Mouse (Mus musculus) midbrain, embryonic 15.5 days (tissue): ENCODE data around the gene Lrch1. TPM values are rescaled to one million over a fixed set of nuclear protein-coding genes. Genes with fewer than 3 reads are reported as not detected.

Experiments
- ATAC-seq: fragments of 200-750 bp; cut with Nextera tagmentation; replicated peaks from 2 replicates; pipeline ENCODE4 v1.8.0; 2017; ENCODE audit warnings: moderate TSS enrichment
- H3K27ac ChIP-seq: fragments of 300-500 bp; sonication (generic); 2 replicates; pipeline ENCODE4 v1.5.1; 2015; ENCODE audit warnings: mild to moderate bottlenecking, inconsistent platforms
- H3K27me3 ChIP-seq: fragments of 300-500 bp; sonication (generic); replicated peaks from 2 replicates; pipeline ENCODE4 v1.6.1; 2015; ENCODE audit warnings: inconsistent platforms
- H3K36me3 ChIP-seq: fragments of 300-500 bp; sonication (generic); replicated peaks from 2 replicates; pipeline ENCODE4 v1.6.1; 2015; ENCODE audit warnings: inconsistent platforms
- H3K4me1 ChIP-seq: fragments of 300-500 bp; sonication (generic); 2 replicates; pipeline ENCODE4 v1.6.1; 2015; ENCODE audit warnings: inconsistent platforms
- H3K4me2 ChIP-seq: fragments of 300-500 bp; sonication (generic); 2 replicates; pipeline ENCODE4 v1.6.1; 2015; ENCODE audit warnings: inconsistent platforms, mild to moderate bottlenecking, moderate library complexity
- H3K4me3 ChIP-seq: fragments of 300-500 bp; sonication (generic); 2 replicates; pipeline ENCODE4 v1.5.1; 2015; ENCODE audit warnings: mild to moderate bottlenecking, inconsistent platforms
- H3K9ac ChIP-seq: fragments of 300-500 bp; sonication (generic); 2 replicates; pipeline ENCODE4 v1.6.1; 2015; ENCODE audit warnings: mild to moderate bottlenecking, inconsistent platforms
- H3K9me3 ChIP-seq: fragments of 300-500 bp; sonication (generic); 2 replicates; pipeline ENCODE4 v1.6.1; 2016; ENCODE audit warnings: inconsistent platforms
- WGBS: fragments of 180-500 bp; shearing (Covaris S2); methylation state at CpG from one replicate; pipeline ENCODE4 v1.1.7; 2015; ENCODE audit warnings: mixed read lengths; 5-methylcytosine and 5-hydroxymethylcytosine counted together
- polyA plus RNA-seq: library from polyadenylated mRNA; unstranded; fragments of >200 nt; fragmentation: Nextera tagmentation; extraction: Ambion mirVana; gene quantifications from 2 replicates; pipeline ENCODE4 v1.2.1, GENCODE M21; 2015

Lrch1 gene
- polyA plus RNA-seq, 1 experiment from 2014 or later: 25.4 TPM

- Histone ChIP-seq H3K27me3 (no peaks in the 10 kb centered on the region), H3K4me3 (no peak overlapping the region)
- ATAC-seq: no peak
Observed at GRCm38 (mm10) chr14:74871220-74871619, 76.5 kb downstream of the Lrch1 start.

DNA sequence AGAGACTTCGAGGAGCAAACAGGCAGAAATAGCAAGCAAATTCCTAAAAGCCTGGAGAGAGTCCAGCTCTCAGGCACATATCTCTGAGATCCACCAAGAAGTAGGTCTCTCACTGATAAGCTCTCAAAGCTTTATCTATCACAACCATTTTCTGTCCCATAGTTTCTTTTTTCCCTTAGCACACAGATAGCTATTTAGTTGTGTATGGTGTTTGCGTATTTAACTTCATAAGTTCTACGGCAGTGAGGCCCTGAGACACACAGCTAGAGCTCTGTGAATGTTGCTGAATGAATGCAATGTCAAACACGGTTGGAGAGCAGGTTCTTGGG is 78.8 kb downstream of the Lrch1 start:
- no peak overlapping the region for H3K4me2 ChIP-seq
- H3K36me3 ChIP-seq: no peaks in the 10 kb centered on the region
- H3K4me3 ChIP-seq: no peak overlapping the region
- ATAC-seq: no peak
- no peak overlapping the region for H3K9ac ChIP-seq
- no peaks in the 10 kb centered on the region for H3K27me3 ChIP-seq
- WGBS: 88% methylated on average over 4 of the region's 4 CpGs
- H3K27ac ChIP-seq: no peak overlapping the region
- no peaks in the 10 kb centered on the region for H3K9me3 ChIP-seq
- H3K4me1 ChIP-seq: peaks cover 15% of the 10 kb centered on the region

More at GRCm38 (mm10) chr14:74871220-74871619, 76.5 kb downstream of the Lrch1 start:
- Histone ChIP-seq H3K9ac (no peak overlapping the region), H3K9me3 (no peaks in the 10 kb centered on the region), H3K27ac (no peak overlapping the region), H3K4me1 (peaks cover 15% of the 10 kb centered on the region), H3K4me2 (no peak overlapping the region), H3K36me3 (no peaks in the 10 kb centered on the region)
- 63% methylated on average over 4 of the region's 4 CpGs for WGBS

- no peak overlapping the region for H3K9ac ChIP-seq
- WGBS: 86% methylated on average over 2 of the region's 2 CpGs
- H3K4me2 ChIP-seq: no peak overlapping the region
- H3K4me3 ChIP-seq: no peak overlapping the region
- H3K36me3 ChIP-seq: no peaks in the 10 kb centered on the region
- H3K27me3 ChIP-seq: no peaks in the 10 kb centered on the region
- peaks cover 15% of the 10 kb centered on the region for H3K4me1 ChIP-seq
- H3K27ac ChIP-seq: no peak overlapping the region
- H3K9me3 ChIP-seq: no peaks in the 10 kb centered on the region
- ATAC-seq: no peak
Observed at GRCm38 (mm10) chr14:74868188-74868901, 79.3 kb downstream of the Lrch1 start.

DNA sequence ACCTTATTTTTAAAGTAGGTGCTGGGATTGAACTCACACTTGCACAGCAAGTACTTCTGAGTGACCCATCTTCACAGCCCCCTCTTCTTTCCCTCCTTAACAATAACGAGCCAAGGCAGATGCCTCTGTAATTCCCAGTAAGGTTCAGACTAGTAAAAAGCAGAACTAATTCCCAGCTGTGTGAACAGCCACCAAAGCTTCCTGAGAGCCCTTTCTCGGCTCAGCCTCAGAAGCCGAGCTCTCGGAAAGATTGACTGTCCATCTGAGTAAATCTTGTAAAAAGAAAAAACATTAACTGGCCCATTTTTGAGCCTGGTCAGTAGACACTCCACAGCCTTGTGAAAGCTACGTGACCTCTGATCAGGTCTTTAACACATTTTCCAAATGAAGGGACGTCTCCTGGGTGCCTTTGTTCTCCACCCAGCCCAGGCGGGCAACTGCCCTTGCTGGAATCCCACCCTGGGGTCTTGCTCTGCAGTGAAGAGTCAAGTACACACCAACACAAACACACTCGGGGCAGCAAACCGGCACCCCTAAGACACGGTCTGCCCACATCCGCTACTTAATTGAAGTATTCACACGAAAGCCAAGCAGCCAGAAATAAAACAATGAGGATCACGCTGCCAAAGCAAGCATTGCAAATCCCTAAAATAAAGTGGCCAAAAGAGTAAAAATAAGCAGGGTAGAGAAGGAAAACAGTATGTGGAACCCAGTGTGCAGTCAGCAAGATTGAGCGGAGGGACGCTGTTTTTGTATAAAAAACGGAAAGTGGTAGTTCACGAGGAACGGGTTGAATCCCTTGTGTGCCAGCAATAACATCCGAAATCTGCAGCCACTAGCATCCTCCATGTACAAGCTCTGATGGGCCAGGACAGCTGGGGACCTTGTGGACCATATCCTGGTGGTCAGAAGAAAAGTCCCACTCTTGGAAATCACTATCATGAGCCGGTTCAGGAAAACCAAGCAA is 80.3 kb downstream of the Lrch1 start:
- H3K9ac ChIP-seq: no peak overlapping the region
- H3K27ac ChIP-seq: 0 out of 2 replicates have a peak overlapping the region, but pooled peaks have one; percentile 32
- 0 out of 2 replicates have a peak overlapping the region, but pooled peaks have one; percentile 4 for H3K4me3 ChIP-seq
- peak overlapping the region; percentile 29 for H3K4me2 ChIP-seq
- no peaks in the 10 kb centered on the region for H3K36me3 ChIP-seq
- peaks cover 17% of the 10 kb centered on the region for H3K4me1 ChIP-seq
- no peak for ATAC-seq
- no peaks in the 10 kb centered on the region for H3K27me3 ChIP-seq
- no peaks in the 10 kb centered on the region for H3K9me3 ChIP-seq
- WGBS: 22% methylated on average over 20 of the region's 20 CpGs

- no peak overlapping the region for H3K4me3 ChIP-seq
- H3K9me3 ChIP-seq: no peaks in the 10 kb centered on the region
- H3K9ac ChIP-seq: no peak overlapping the region
- no peak overlapping the region for H3K4me2 ChIP-seq
- 71% methylated on average over 3 of the region's 3 CpGs for WGBS
- no peaks in the 10 kb centered on the region for H3K27me3 ChIP-seq
- no peak for ATAC-seq
- peaks cover 17% of the 10 kb centered on the region for H3K4me1 ChIP-seq
- H3K27ac ChIP-seq: no peak overlapping the region
- no peaks in the 10 kb centered on the region for H3K36me3 ChIP-seq
Observed at GRCm38 (mm10) chr14:74865738-74866137, 81.9 kb downstream of the Lrch1 start.

DNA sequence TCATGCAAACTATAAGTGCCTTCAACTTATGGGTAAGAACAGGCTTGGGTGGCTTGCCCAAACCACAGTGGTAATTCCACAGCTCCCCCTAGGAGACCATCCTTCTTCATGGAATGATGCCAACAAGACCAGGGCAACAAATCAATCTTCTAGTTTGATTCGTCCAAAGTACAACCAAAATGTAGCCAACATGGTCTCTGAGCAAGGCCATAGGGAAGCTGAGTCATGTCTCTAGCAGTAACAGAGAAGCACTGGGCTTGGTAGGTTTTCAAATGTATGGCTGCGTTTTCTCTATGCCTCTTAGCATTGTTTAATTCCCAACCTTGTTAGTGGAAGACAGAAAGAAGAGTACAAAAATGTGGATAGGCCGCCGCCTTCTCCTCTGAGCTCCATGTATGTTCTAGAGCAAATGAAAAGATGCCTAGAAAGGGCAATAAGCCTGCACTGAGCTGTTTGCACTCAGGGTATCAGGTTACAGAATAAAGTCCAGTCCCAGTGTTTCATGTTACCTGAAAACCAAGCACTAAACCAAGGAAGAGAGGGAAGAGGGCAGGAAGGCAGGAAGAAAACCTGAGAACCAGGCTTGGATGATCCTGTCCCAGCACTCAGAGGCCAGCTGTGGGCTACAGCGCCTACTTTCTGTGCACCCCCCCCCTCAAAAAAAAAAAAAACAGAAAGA is 82.7 kb downstream of the Lrch1 start:
- Histone ChIP-seq H3K27me3 (no peaks in the 10 kb centered on the region), H3K4me1 (peaks cover 17% of the 10 kb centered on the region), H3K27ac (no peak overlapping the region), H3K4me3 (no peak overlapping the region), H3K4me2 (no peak overlapping the region), H3K9ac (no peak overlapping the region), H3K9me3 (no peaks in the 10 kb centered on the region), H3K36me3 (no peaks in the 10 kb centered on the region)
- no peak for ATAC-seq
- WGBS: 83% methylated on average over 5 of the region's 5 CpGs

DNA sequence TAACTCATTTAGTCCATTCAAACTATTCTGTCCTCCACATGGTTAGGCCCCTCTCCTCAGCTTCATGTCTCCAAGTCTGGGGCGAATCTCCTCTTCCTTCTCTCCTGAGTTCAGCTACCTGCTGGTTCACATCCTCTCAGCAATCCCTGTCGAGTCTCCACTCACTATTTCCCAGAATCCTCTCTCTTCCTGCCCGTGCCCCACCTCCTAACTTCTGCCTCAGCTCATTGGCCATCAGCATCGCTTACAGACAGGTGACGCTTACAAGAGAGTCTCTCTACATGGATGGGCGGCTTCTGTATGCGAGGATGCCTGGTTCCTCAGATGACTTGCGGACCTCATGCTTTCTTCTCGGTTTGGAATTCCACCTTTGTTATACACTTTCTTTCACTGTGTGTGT is 86.2 kb downstream of the Lrch1 start:
- H3K27me3 ChIP-seq: no peaks in the 10 kb centered on the region
- no peaks in the 10 kb centered on the region for H3K9me3 ChIP-seq
- no peak overlapping the region for H3K9ac ChIP-seq
- ATAC-seq: no peak
- H3K36me3 ChIP-seq: no peaks in the 10 kb centered on the region
- no peak overlapping the region for H3K4me3 ChIP-seq
- H3K27ac ChIP-seq: no peak overlapping the region
- H3K4me1 ChIP-seq: peaks cover 3% of the 10 kb centered on the region; the same call in 1 of the 2 replicates
- no peak overlapping the region for H3K4me2 ChIP-seq
- WGBS: 89% methylated on average over 9 of the region's 9 CpGs

GRCm38 (mm10) chr14:74859154-74859553 is 88.5 kb downstream of the Lrch1 start:
- H3K4me1 ChIP-seq: 0 out of 2 replicates have a peak, but pooled peaks cover 3% of the 10 kb centered on the region
- no peak overlapping the region for H3K4me3 ChIP-seq
- no peak for ATAC-seq
- H3K4me2 ChIP-seq: no peak overlapping the region
- H3K9ac ChIP-seq: no peak overlapping the region
- 90% methylated on average over 1 of the region's 1 CpGs for WGBS
- no peaks in the 10 kb centered on the region for H3K27me3 ChIP-seq
- H3K36me3 ChIP-seq: no peaks in the 10 kb centered on the region
- H3K9me3 ChIP-seq: no peaks in the 10 kb centered on the region
- H3K27ac ChIP-seq: no peak overlapping the region

DNA sequence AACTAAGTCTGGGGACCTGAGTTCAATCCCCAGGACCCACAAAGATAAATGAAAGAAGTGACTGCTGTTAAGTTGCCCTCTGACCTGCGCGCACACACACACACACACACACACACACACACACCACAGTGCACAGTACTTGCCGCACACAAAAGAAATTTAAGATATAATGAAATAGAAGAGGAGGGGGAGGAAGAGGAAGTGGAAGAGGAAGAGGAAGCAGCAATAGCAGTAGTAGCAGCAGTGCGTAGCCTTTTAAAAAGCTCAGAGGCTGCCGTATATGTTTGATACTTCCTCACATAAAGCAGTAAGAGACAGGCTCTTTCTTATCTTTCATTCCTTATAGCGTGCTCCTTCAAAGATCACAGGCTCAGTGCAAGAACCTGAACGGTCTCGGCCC is 92.2 kb downstream of the Lrch1 start:
- no peak overlapping the region for H3K4me2 ChIP-seq
- no peaks in the 10 kb centered on the region for H3K9me3 ChIP-seq
- no peaks in the 10 kb centered on the region for H3K36me3 ChIP-seq
- H3K4me3 ChIP-seq: no peak overlapping the region
- 93% methylated on average over 8 of the region's 8 CpGs for WGBS
- H3K27ac ChIP-seq: no peak overlapping the region
- H3K4me1 ChIP-seq: peaks cover 25% of the 10 kb centered on the region
- H3K27me3 ChIP-seq: no peaks in the 10 kb centered on the region
- no peak overlapping the region for H3K9ac ChIP-seq
- no peak for ATAC-seq

DNA sequence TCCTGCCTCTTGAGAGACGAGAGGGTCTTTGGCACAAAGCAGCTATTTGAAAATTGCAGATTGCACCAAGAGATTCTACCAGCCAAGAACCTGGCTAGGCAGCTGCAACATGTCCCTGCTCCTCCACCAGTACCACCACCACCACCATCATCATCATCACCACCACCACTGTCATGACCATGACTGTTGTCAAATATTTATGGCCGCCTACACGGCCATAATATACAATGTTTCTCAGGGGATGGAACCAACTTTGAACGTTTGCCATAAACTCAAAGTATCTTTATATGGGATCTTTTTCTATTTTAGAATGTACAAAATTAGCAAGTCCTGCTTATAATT is 93.9 kb downstream of the Lrch1 start:
- H3K4me2 ChIP-seq: no peak overlapping the region
- no peaks in the 10 kb centered on the region for H3K9me3 ChIP-seq
- no peak overlapping the region for H3K9ac ChIP-seq
- H3K27me3 ChIP-seq: no peaks in the 10 kb centered on the region
- no peak overlapping the region for H3K4me3 ChIP-seq
- H3K27ac ChIP-seq: peak overlapping the region; percentile 32; the same call in 1 of the 2 replicates
- H3K36me3 ChIP-seq: no peaks in the 10 kb centered on the region
- peaks cover 25% of the 10 kb centered on the region for H3K4me1 ChIP-seq
- WGBS: 75% methylated on average over 4 of the region's 4 CpGs
- ATAC-seq: no peak

GRCm38 (mm10) chr14:74852965-74853758 is 94.5 kb downstream of the Lrch1 start:
- no peaks in the 10 kb centered on the region for H3K9me3 ChIP-seq
- no peak overlapping the region for H3K4me2 ChIP-seq
- no peak overlapping the region for H3K9ac ChIP-seq
- no peaks in the 10 kb centered on the region for H3K27me3 ChIP-seq
- no peak overlapping the region for H3K4me3 ChIP-seq
- peaks cover 25% of the 10 kb centered on the region for H3K4me1 ChIP-seq
- peak; percentile 35; the same call in 1 of the 2 replicates for ATAC-seq
- peak overlapping the region; percentile 32; the same call in 1 of the 2 replicates for H3K27ac ChIP-seq
- H3K36me3 ChIP-seq: no peaks in the 10 kb centered on the region
- WGBS: 36% methylated on average over 16 of the region's 16 CpGs
